Mouse (Mus musculus) heart, adult 10 weeks (tissue): ENCODE results near the gene Man2a2. TPM values are rescaled to one million over a fixed set of nuclear protein-coding genes. Genes with fewer than 3 reads are reported as not detected.

ENCODE experiments used
- polyA plus RNA-seq: library from polyadenylated mRNA; stranded (reverse); fragments of 350-450 nt; fragmentation: Illumina TruSeq; extraction: RNeasy Lipid Tissue Mini Kit (QIAGEN cat#74804); gene quantifications from one replicate; pipeline ENCODE4 v1.2.3, GENCODE M21; 2014; ENCODE audit warnings: low read depth, low replicate concordance

The Man2a2 gene
- polyA plus RNA-seq = 44.8 TPM

GRCm38 (mm10) chr7:80371041-80371751 lies at the start of gene Man2a2:
Gene Man2a2, minus strand, starts transcription at chr7:80371375.

DNA sequence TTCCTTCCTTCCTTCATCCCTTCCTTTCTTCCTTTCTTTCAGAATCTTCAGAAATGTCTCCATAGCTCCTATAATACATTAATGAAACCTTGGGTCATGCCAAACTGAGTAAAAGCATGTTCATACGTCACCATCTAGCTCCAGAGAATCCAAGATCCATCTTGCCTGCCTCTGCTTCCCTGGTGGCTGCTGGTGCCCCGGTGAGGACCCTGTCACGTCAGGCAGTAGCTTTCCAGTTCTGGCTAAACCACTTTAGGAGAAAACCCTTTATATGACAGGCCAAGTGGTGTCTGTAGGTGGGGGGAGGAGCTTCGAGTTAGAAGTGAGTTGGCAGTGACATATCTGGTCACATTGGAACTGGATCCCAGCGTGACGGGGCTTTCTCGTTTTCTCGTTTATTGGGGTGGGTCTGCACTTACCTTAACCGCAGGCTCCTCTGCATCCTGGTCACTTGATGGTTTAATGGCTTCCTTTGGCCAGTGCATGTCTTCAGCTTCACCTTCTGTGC lies 34.1 kb upstream of the Man2a2 start, which contains the start of gene Furin:
TSS of gene Furin (minus strand) at position 249 of the 508 bp plus-strand sequence.

GRCm38 (mm10) chr7:80387633-80388543 lies 16.7 kb upstream of the Man2a2 start, which contains the start of gene Fes:
Gene Fes, minus strand, starts transcription at chr7:80387946.

GRCm38 (mm10) chr7:80342858-80343257 lies 28.3 kb downstream of the Man2a2 start, which contains the start of gene Hddc3:
Gene Hddc3, plus strand, starts transcription at chr7:80343104.

DNA sequence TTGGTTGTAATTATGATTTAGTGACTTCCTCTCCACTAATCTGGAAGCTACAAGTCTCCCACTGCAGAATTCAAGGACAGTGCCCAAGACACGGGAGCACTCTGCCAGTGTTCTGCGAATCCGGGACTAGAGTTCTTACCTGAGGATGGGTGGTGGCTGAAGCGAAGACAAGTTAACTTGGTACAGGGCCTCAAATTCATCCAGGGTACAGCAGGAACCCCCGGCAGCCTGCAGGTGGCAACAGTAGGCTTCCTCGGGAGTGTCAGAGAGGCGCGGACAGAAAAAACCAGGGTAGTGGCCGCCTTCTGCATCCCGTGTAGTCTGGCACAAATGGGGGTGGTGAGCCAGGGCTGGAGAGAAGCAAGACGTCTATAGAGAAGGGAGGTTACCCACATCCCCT lies 30.4 kb downstream of the Man2a2 start, which contains the start of gene Unc45a:
TSS of gene Unc45a (minus strand) at position 213 of the 400 bp plus-strand sequence.

DNA sequence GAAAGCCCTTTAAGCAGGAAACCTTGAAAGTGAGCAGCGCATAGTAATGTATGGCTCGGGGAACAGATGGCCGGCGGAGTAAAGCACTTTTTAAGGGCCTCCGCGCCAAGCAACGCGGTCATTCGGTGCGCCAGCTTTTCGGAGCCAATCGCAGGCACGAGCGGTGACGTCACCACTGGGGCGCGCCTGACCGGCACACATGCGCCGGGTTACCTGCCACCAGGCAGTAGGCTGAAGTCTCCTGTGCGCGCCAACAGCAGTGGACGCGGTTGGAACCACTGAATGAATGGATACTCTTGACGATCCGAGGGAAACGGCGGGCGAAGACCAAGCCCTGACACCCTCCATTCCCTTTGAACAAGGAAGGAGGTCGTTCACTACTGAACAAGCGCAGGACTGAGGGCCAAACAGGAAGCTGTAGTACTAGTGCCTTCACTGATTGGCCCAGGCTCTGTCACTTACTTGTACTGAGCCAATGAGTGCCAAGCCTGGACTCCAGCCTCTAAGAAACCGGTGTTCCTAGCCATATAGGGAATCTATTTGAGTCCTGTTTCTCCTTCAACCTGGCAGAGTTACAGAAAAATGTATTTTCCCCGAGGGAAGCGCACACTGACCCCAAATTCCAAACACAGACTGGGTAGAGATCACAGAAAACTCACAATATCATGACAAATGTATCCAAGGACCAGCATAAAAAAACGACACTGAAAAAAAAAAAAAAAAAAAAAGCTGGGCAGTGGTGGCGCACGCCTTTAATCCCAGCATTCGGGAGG lies 46.9 kb downstream of the Man2a2 start, which contains the start of gene Rccd1:
TSS of gene Rccd1 (minus strand) at position 412 of the 773 bp plus-strand sequence.

Other genes starting within 250 kb of the Man2a2 start
- gene Sema4b, start 184.5 kb downstream of the Man2a2 start, polyA plus RNA-seq = 6.7 TPM
- gene Cib1, start 138.6 kb downstream of the Man2a2 start, polyA plus RNA-seq = 18.0 TPM
- gene Gdpgp1, start 138.5 kb downstream of the Man2a2 start, polyA plus RNA-seq = 0.73 TPM
- 0.47 TPM for gene Ttll13, start 125.0 kb downstream of the Man2a2 start, polyA plus RNA-seq
- 35.1 TPM for gene Ngrn, start 110.2 kb downstream of the Man2a2 start, polyA plus RNA-seq
- gene Vps33b, start 101.7 kb downstream of the Man2a2 start, polyA plus RNA-seq = 4.5 TPM
- 0.45 TPM for gene Prc1, start 76.9 kb downstream of the Man2a2 start, polyA plus RNA-seq
- gene Rccd1, start 46.9 kb downstream of the Man2a2 start, polyA plus RNA-seq = 9.5 TPM
- 15.6 TPM for gene Unc45a, start 30.4 kb downstream of the Man2a2 start, polyA plus RNA-seq
- 22.8 TPM for gene Hddc3, start 28.3 kb downstream of the Man2a2 start, polyA plus RNA-seq
- 9.1 TPM for gene Fes, start 16.6 kb upstream of the Man2a2 start, polyA plus RNA-seq
- 59.3 TPM for gene Furin, start 34.1 kb upstream of the Man2a2 start, polyA plus RNA-seq
- gene Blm, start 163.7 kb upstream of the Man2a2 start, polyA plus RNA-seq = 2.0 TPM